Mouse (Mus musculus) forebrain, embryonic 12.5 days (tissue): ENCODE measurements around the gene Mrpl43. TPM values are rescaled to one million over a fixed set of nuclear protein-coding genes. Genes with fewer than 3 reads are reported as not detected.

ENCODE experiments used
- ATAC-seq: fragments of 200-750 bp; cut with Nextera tagmentation; 2 replicates; pipeline ENCODE4 v1.8.0; 2017; ENCODE audit warnings: moderate TSS enrichment; ENCODE audit not compliant: low FRiP score
- H3K27ac ChIP-seq: fragments of 300-500 bp; sonication (generic); 2 replicates; pipeline ENCODE4 v1.5.1; 2016; ENCODE audit warnings: mild to moderate bottlenecking
- H3K27me3 ChIP-seq: fragments of 300-500 bp; sonication (generic); 2 replicates; pipeline ENCODE4 v1.6.1; 2016; ENCODE audit warnings: mild to moderate bottlenecking
- H3K36me3 ChIP-seq: fragments of 300-500 bp; sonication (generic); replicated peaks from 2 replicates; pipeline ENCODE4 v1.6.1; 2016; ENCODE audit warnings: mild to moderate bottlenecking
- H3K4me1 ChIP-seq: fragments of 300-500 bp; sonication (generic); 2 replicates; pipeline ENCODE4 v1.6.1; 2016
- H3K4me2 ChIP-seq: fragments of 300-500 bp; sonication (generic); 2 replicates; pipeline ENCODE4 v1.6.1; 2016; ENCODE audit warnings: mild to moderate bottlenecking, moderate library complexity
- H3K4me3 ChIP-seq: fragments of 300-500 bp; sonication (generic); replicated peaks from 2 replicates; pipeline ENCODE4 v1.5.1; 2016; ENCODE audit warnings: mild to moderate bottlenecking
- H3K9ac ChIP-seq: fragments of 300-500 bp; sonication (generic); 2 replicates; pipeline ENCODE4 v1.6.1; 2016; ENCODE audit warnings: mild to moderate bottlenecking
- H3K9me3 ChIP-seq: fragments of 300-500 bp; sonication (generic); 2 replicates; pipeline ENCODE4 v1.6.1; 2016
- WGBS: fragments of 180-500 bp; shearing (Covaris S2); methylation state at CpG from one replicate; pipeline ENCODE4 v1.1.7; 2016; 5-methylcytosine and 5-hydroxymethylcytosine counted together
- polyA plus RNA-seq: library from polyadenylated mRNA; unstranded; fragments of >200 nt; fragmentation: Nextera tagmentation; extraction: Ambion mirVana; gene quantifications from 2 replicates; pipeline ENCODE4 v1.2.1, GENCODE M21; 2016

The Mrpl43 gene
- polyA plus RNA-seq, 1 experiment from 2014 or later, result 75.8 TPM

DNA sequence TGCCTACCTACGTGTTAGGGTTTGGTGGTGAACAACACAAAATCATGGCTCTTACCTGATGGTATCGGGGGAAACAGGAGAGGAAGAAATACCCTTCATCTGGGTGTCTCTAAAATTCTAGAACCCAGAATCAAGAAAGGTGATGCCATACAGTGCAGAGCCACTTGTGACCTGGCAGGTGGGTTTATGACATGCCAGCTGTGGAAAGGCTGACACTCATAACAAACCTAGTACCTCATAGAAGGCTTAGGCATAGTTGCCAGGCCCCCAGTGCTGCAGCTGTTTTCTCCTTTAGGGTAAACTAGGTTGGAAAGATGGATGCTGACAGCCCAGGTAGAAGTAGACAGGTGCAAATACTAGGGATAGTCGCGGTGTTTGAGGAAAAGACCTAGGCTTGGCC lies 21.8 kb downstream of the Mrpl43 start:
- ATAC-seq, result no peak
- Histone ChIP-seq H3K27ac (no peak overlapping the region), H3K9me3 (no peaks in the 10 kb centered on the region), H3K36me3 (peaks cover 32% of the 10 kb centered on the region), H3K4me3 (no peak overlapping the region), H3K27me3 (0 out of 2 replicates have a peak, but pooled peaks cover 5% of the 10 kb centered on the region), H3K9ac (no peak overlapping the region), H3K4me1 (0 out of 2 replicates have a peak, but pooled peaks cover 4% of the 10 kb centered on the region), H3K4me2 (no peak overlapping the region)
- 94% methylated on average over 4 of the region's 4 CpGs for WGBS

DNA sequence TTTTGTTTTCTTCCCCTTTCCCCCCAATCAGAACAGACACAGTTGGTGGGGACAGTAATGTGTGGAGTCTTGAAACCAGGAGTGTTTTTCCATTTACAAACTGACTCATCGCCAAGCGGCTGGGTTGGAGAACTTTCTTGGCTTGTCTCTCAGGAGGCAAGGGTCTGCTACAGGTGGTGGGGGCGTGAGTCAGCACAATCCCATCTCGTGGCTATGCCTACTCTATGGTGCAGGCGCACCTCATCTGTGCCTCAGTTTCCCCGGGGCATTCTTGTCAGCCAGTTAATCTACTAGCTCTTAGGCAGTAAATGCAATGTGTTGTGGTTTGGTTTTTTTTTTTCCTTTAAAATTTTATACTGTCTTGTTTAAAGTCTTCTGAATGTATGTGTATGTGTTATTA lies 22.9 kb downstream of the Mrpl43 start:
- Histone ChIP-seq H3K27me3 (0 out of 2 replicates have a peak, but pooled peaks cover 5% of the 10 kb centered on the region), H3K4me2 (no peak overlapping the region), H3K4me3 (no peak overlapping the region), H3K27ac (no peak overlapping the region), H3K36me3 (peaks cover 41% of the 10 kb centered on the region), H3K9me3 (no peaks in the 10 kb centered on the region), H3K4me1 (no peaks in the 10 kb centered on the region), H3K9ac (no peak overlapping the region)
- ATAC-seq, result no peak
- WGBS, result 91% methylated on average over 6 of the region's 6 CpGs

DNA sequence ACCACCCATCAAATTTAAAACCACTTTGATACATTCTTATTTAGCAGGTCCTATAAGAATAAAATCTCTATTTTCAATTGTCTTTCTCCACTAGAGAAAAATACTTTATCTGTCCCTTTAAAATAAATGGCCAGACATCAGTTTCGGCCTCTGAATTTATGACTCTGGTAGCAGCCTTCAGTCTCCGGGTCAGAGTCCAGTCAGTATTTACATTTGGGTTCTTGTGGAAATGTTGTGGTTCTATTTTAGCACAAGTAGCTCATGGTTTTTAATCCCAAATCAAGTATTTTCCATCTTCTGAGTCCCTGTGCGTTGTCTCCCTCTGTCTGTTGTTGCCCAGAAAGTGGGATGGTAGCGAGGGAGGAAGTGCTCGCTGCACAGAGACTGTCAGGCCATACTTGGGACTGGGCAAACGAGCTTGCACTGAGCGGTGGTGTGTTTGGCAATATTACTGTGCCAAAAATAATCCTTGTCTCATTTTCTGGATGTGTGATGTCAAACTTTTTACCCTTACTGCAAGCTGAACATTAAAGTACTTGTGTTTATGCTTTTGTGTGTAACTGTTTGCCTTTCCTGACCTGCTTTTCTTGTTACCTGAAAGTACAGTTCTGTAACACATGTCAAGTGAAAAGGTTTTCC lies 23.6 kb downstream of the Mrpl43 start:
- 87% methylated on average over 7 of the region's 7 CpGs for WGBS

DNA sequence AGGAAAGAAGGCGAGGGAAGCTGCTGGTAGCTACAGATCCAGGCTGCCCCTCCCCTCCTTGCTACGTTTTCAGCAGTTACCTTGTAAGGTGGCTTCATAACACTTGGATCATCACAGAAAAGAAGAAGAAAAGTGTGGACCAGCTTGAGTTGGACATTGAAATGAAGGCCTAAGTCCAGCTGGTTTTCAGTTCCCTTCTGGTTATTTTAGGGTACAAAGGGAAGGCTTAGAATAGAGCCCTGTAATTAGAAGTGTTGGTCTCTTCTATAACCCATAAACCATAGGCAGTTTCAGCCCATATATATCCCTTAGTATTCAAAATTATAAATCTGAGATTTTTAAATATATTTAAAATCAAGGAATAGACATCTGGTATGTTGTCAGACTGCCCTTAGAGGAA lies 25.5 kb downstream of the Mrpl43 start:
- no peak overlapping the region for H3K27ac ChIP-seq
- H3K9ac ChIP-seq, result no peak overlapping the region
- H3K27me3 ChIP-seq, result no peaks in the 10 kb centered on the region
- WGBS, result 91% methylated on average over 2 of the region's 2 CpGs
- no peaks in the 10 kb centered on the region for H3K9me3 ChIP-seq
- peaks cover 67% of the 10 kb centered on the region for H3K36me3 ChIP-seq
- no peak overlapping the region for H3K4me2 ChIP-seq
- H3K4me3 ChIP-seq, result no peak overlapping the region
- H3K4me1 ChIP-seq, result no peaks in the 10 kb centered on the region
- ATAC-seq, result no peak

More for the DNA sequence above, 23.6 kb downstream of the Mrpl43 start:
- Histone ChIP-seq H3K36me3 (peaks cover 49% of the 10 kb centered on the region), H3K9me3 (no peaks in the 10 kb centered on the region), H3K27me3 (0 out of 2 replicates have a peak, but pooled peaks cover 5% of the 10 kb centered on the region), H3K4me1 (no peaks in the 10 kb centered on the region), H3K4me2 (no peak overlapping the region), H3K4me3 (no peak overlapping the region), H3K9ac (no peak overlapping the region), H3K27ac (no peak overlapping the region)
- no peak for ATAC-seq

DNA sequence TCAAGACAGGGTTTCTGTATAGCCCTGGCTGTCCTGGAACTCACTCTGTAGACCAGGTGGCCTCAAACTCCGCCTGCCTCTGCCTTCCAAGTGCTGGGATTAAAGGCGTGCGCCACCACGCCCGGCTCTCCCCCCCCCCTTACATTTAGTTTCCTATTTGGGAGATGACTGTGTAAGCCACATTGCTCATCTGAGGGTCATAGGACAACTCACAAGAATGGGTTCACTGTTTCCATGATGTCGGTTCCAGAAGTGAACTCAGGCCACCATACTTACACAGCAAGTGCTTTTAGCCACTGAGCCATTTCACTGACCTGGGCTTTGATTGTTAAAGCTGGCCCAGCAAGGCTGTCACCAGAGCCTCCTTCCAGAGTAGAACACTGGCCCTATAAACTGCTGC lies 29.1 kb downstream of the Mrpl43 start:
- WGBS, result 94% methylated on average over 5 of the region's 6 CpGs
- H3K36me3 ChIP-seq, result peaks cover 94% of the 10 kb centered on the region
- H3K4me1 ChIP-seq, result no peaks in the 10 kb centered on the region
- no peak for ATAC-seq
- H3K27me3 ChIP-seq, result no peaks in the 10 kb centered on the region
- no peak overlapping the region for H3K9ac ChIP-seq
- H3K4me3 ChIP-seq, result no peak overlapping the region
- H3K27ac ChIP-seq, result no peak overlapping the region
- H3K4me2 ChIP-seq, result no peak overlapping the region
- no peaks in the 10 kb centered on the region for H3K9me3 ChIP-seq

DNA sequence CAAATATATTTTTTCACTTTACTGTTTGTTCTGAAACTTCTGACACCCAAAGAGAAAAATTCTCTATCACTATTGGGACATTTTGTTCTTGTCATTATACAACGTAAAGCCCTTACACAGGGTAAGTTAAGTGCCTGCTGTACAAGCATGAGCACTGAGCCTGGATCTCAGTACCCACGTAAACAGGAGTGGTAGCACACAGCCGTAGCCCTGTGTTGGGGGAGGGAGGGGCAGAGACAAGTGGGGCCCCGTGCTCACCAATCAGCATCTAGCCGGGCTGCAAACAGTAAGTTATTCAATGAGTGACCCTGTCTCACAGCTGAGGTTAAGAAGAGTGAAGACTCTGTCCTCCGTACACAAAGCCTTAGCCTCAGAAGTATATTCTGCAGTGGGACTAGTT lies 29.6 kb downstream of the Mrpl43 start:
- Histone ChIP-seq H3K4me3 (no peak overlapping the region), H3K27me3 (no peaks in the 10 kb centered on the region), H3K27ac (no peak overlapping the region), H3K9ac (no peak overlapping the region), H3K4me1 (no peaks in the 10 kb centered on the region), H3K36me3 (peaks cover 94% of the 10 kb centered on the region), H3K4me2 (no peak overlapping the region), H3K9me3 (no peaks in the 10 kb centered on the region)
- 86% methylated on average over 6 of the region's 6 CpGs for WGBS
- ATAC-seq, result no peak

DNA sequence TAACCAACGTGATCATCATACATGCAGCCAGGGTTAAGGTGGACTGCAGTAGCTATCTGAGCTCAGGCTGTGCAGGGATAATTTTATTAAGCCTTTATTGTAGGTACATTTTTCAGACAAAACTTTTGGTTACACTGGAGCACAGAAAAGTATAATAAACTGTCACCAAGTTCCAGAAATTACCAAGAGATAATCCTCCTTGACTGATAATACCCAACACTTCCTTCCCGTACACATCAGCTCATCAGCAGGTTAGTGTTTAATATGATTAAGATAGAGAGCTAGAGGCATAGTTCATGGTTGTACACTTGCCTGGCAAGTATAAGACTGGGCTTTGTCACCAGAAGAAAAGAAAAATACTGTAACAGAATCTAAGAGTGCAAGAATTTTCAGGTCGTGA lies 37.9 kb downstream of the Mrpl43 start:
- Histone ChIP-seq H3K27ac (no peak overlapping the region), H3K9ac (no peak overlapping the region), H3K4me1 (no peaks in the 10 kb centered on the region), H3K4me2 (no peak overlapping the region), H3K9me3 (no peaks in the 10 kb centered on the region), H3K27me3 (no peaks in the 10 kb centered on the region), H3K4me3 (no peak overlapping the region), H3K36me3 (peaks cover 91% of the 10 kb centered on the region)
- no peak for ATAC-seq
- WGBS, result 94% methylated on average over 3 of the region's 3 CpGs

DNA sequence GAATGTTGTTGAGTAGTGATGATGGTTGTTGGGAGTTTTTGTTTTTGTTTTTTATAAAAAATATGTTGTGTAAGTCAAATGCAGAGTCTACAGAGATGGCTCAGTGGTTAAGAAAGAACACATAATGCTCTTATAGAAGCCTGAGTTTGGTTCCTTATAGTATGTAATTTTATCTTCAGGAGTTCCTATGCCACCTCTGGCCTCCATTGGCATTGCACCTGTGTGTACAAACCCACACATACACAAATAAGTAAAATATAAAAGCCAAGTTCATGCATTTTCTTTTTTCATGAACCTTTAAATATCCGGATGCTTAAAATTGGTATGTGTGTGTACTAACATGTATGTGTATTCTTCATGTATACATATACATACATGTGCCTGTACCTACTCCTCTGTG lies 40.3 kb downstream of the Mrpl43 start:
- no peak overlapping the region for H3K4me2 ChIP-seq
- no peak for ATAC-seq
- no peak overlapping the region for H3K9ac ChIP-seq
- 100% methylated on average over 1 of the region's 1 CpGs for WGBS
- H3K4me3 ChIP-seq, result no peak overlapping the region
- H3K9me3 ChIP-seq, result no peaks in the 10 kb centered on the region
- no peaks in the 10 kb centered on the region for H3K27me3 ChIP-seq
- H3K36me3 ChIP-seq, result peaks cover 83% of the 10 kb centered on the region
- H3K27ac ChIP-seq, result no peak overlapping the region
- no peaks in the 10 kb centered on the region for H3K4me1 ChIP-seq

DNA sequence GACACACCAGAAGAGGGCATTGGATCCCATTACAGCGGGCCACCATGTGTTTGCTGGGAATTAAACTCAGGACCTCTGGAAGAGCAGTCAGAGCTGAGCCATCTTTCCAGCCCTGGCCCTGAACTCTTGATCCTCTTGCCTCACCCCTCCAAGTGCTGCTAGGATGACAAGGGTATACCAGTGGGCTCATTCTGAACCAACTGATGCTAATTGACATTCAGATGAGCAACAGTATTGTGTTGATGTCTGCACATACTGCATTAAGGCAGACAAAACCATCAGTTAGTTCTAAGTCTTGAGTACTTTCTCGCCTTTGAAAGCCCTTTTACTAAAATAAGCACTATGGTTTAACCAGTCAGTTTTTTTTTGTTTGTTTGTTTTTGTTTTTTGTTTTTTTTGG lies 46.6 kb downstream of the Mrpl43 start:
- Histone ChIP-seq H3K27me3 (no peaks in the 10 kb centered on the region), H3K4me3 (no peak overlapping the region), H3K4me2 (no peak overlapping the region), H3K27ac (no peak overlapping the region), H3K4me1 (no peaks in the 10 kb centered on the region), H3K36me3 (peaks cover 75% of the 10 kb centered on the region), H3K9ac (no peak overlapping the region), H3K9me3 (no peaks in the 10 kb centered on the region)
- ATAC-seq, result no peak
- 100% methylated on average over 2 of the region's 2 CpGs for WGBS

Other genes starting within 250 kb of the Mrpl43 start
- 48.7 and 53.3 TPM in 2 replicates for gene Slf2, start 75.3 kb downstream of the Mrpl43 start, polyA plus RNA-seq
- 7.0 and 7.5 TPM in 2 replicates for gene Sema4g, start 17.3 kb downstream of the Mrpl43 start, polyA plus RNA-seq
- 23.5 and 23.9 TPM in 2 replicates for gene Twnk, start 779 bp downstream of the Mrpl43 start, polyA plus RNA-seq
- gene Lzts2, start 8.0 kb upstream of the Mrpl43 start, polyA plus RNA-seq, result 48.7 and 51.4 TPM in 2 replicates
- 0.45 and 0.50 TPM in 2 replicates for gene Pdzd7, start 39.3 kb upstream of the Mrpl43 start, polyA plus RNA-seq
- 30.3 and 30.4 TPM in 2 replicates for gene Sfxn3, start 41.1 kb upstream of the Mrpl43 start, polyA plus RNA-seq
- 0.86 and 0.95 TPM in 2 replicates for gene Kazald1, start 68.8 kb upstream of the Mrpl43 start, polyA plus RNA-seq
- gene Tlx1, start 144.2 kb upstream of the Mrpl43 start, polyA plus RNA-seq, result 0.11 TPM in 1 of 2 replicates, not detected in the other
- gene Lbx1, start 229.4 kb upstream of the Mrpl43 start, polyA plus RNA-seq, result not detected in 2 replicates